Mouse (Mus musculus) thymus, adult 2 months (tissue): Measurements from ENCODE around the gene Obox3. TPM values are rescaled to one million over a fixed set of nuclear protein-coding genes. Genes with fewer than 3 reads are reported as not detected.
"Not testable (repeated sequence)": the region's sequence is repeated elsewhere in the genome, so short reads cannot be mapped to it uniquely, and the experiment has no call there.

Experiments
- DNase-seq: peaks from one replicate; pipeline ENCODE4 v3.0.0; 2021
- H3K27ac ChIP-seq: fragments of 200-500 bp; 2 replicates; pipeline ENCODE4 v1.5.1; 2012; ENCODE audit warnings: low read length, control low read depth; ENCODE audit not compliant: control insufficient read depth, insufficient read depth
- H3K27me3 ChIP-seq: fragments of 200-500 bp; 2 replicates; pipeline ENCODE4 v1.6.1; 2012; ENCODE audit warnings: mild to moderate bottlenecking, low read length, moderate library complexity, mixed read lengths; ENCODE audit not compliant: control insufficient read depth, insufficient read depth
- H3K36me3 ChIP-seq: fragments of 200-500 bp; 2 replicates; pipeline ENCODE4 v1.6.1; 2012; ENCODE audit warnings: mild to moderate bottlenecking, low read length, moderate library complexity; ENCODE audit not compliant: control insufficient read depth, insufficient read depth
- H3K4me1 ChIP-seq: fragments of 200-500 bp; replicated peaks from 2 replicates; pipeline ENCODE4 v1.6.1; 2012; ENCODE audit warnings: low read length; ENCODE audit not compliant: control insufficient read depth, insufficient read depth
- H3K4me3 ChIP-seq: fragments of 200-500 bp; 2 replicates; pipeline ENCODE4 v1.5.1; 2012; ENCODE audit warnings: mild to moderate bottlenecking, low read length, control low read depth, moderate library complexity; ENCODE audit not compliant: control insufficient read depth, insufficient read depth
- WGBS: fragments of 180-500 bp; shearing (Covaris S2); methylation state at CpG from one replicate; pipeline ENCODE4 v1.1.7; 2018; 5-methylcytosine and 5-hydroxymethylcytosine counted together
- polyA plus RNA-seq: library from polyadenylated mRNA; depleted of rRNA; stranded (reverse); fragments of >200 nt; gene quantifications from 2 replicates; pipeline ENCODE4 v1.2.3, GENCODE M21; 2012; rRNA removed

The Obox3 gene
- not detected in 2 replicates for polyA plus RNA-seq

DNA sequence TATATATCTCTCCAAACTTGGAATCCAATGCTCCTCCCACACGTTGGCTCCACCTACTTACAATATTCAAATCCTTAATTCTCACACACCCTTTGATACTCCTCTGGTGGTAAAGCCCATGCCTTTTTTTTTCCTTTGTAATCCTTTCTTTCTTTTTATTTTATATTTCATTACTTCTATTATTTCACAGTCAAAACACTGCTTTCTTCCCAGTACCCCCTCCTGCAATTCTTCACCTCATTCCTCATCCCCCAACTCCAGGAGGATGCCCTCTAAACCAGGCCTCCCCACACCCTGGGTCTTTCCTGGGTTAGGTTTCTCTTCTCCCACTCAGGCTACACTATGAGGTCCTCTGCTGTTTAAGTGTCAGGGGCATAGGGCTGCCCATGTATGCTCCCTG is at the start of gene Obox3:
TSS of gene Obox3 (minus strand) at position 101 of the 400 bp plus-strand sequence.
- not testable (repeated sequence) for H3K27ac ChIP-seq, H3K36me3 ChIP-seq, H3K27me3 ChIP-seq, H3K4me1 ChIP-seq, H3K4me3 ChIP-seq, DNase-seq
- whole genome bisulfite sequencing, result 26% methylated on average over 1 of the region's 1 CpGs

DNA sequence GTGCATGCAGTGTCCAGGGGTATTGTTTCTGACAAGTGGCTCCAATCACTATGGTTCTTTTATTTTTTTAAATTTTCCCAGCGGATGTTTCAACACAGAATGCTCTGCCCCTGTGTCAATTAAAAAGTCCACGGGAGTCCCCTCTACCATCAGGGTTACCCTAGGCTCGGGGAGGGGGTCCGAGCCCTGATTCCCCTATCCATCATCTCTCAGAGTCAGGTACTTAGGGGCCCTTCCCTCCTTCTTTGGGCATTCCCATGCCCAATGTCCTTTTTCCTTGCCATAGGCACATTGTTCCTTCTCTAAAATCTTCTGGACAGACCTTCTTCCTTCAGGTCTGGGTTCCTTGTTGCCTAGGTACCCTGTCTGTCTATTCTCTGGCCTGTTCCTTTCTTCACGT is 130.3 kb downstream of the Obox3 start:
- not testable (repeated sequence) for H3K27ac ChIP-seq, H3K27me3 ChIP-seq, H3K36me3 ChIP-seq, H3K4me3 ChIP-seq, H3K4me1 ChIP-seq, DNase-seq
- WGBS, result 85% methylated on average over 5 of the region's 5 CpGs

Other genes with a start within 250 kb of the Obox3 start
- gene Obox5, start 110.2 kb upstream of the Obox3 start, polyA plus RNA-seq, result not detected in 2 replicates
- gene Obox6, start 199.8 kb upstream of the Obox3 start, polyA plus RNA-seq, result not detected in 2 replicates
- gene Crx, start 240.1 kb upstream of the Obox3 start, polyA plus RNA-seq, result 0.16 TPM in 1 of 2 replicates, not detected in the other
- 0.55 TPM in 1 of 2 replicates, not detected in the other for gene Crxos, start 242.7 kb upstream of the Obox3 start, polyA plus RNA-seq